Mouse (Mus musculus): ENCODE results near the gene Hecw2.

The Hecw2 gene

GRCm38 (mm10) chr1:53838182-53838859, 356.6 kb downstream of the Hecw2 start:
- DNase-seq (ENCODE audit: low spot score in 2 of 2), result no peak

GRCm38 (mm10) chr1:53830286-53830685, 364.7 kb downstream of the Hecw2 start:
- DNase-seq (ENCODE audit: low spot score in 2 of 2), result no peak

GRCm38 (mm10) chr1:53829089-53829488, 365.9 kb downstream of the Hecw2 start:
- no peak for DNase-seq (ENCODE audit: low spot score in 2 of 2)

- DNase-seq (ENCODE audit: low spot score in 2 of 2), result no peak
Observed at GRCm38 (mm10) chr1:53824446-53825337, 370.3 kb downstream of the Hecw2 start.

GRCm38 (mm10) chr1:53823687-53824445, 371.1 kb downstream of the Hecw2 start:
- peak; percentile 31 to 41 for DNase-seq (ENCODE audit: low spot score in 2 of 2)

GRCm38 (mm10) chr1:53821983-53822382, 373.0 kb downstream of the Hecw2 start:
- no peak for DNase-seq (ENCODE audit: low spot score in 2 of 2)

- no peak for DNase-seq (ENCODE audit: low spot score in 2 of 2)
Observed at GRCm38 (mm10) chr1:53820041-53820632, 374.8 kb downstream of the Hecw2 start.

GRCm38 (mm10) chr1:53818072-53818862, 376.7 kb downstream of the Hecw2 start:
- no peak for DNase-seq (ENCODE audit: low spot score in 2 of 2)

GRCm38 (mm10) chr1:53816353-53816752, 378.6 kb downstream of the Hecw2 start:
- DNase-seq (ENCODE audit: low spot score in 2 of 2), result no peak

GRCm38 (mm10) chr1:53814077-53814705, 380.8 kb downstream of the Hecw2 start:
- DNase-seq (ENCODE audit: low spot score in 2 of 2), result no peak

- no peak for DNase-seq (ENCODE audit: low spot score in 2 of 2)
Observed at GRCm38 (mm10) chr1:53811919-53812318, 383.0 kb downstream of the Hecw2 start.

GRCm38 (mm10) chr1:53808229-53808628, 386.7 kb downstream of the Hecw2 start:
- DNase-seq (ENCODE audit: low spot score in 2 of 2), result no peak

- DNase-seq (ENCODE audit: low spot score in 2 of 2), result no peak
Observed at GRCm38 (mm10) chr1:53797811-53798210, 397.2 kb downstream of the Hecw2 start.

GRCm38 (mm10) chr1:53797074-53797473, 397.9 kb downstream of the Hecw2 start:
- DNase-seq (ENCODE audit: low spot score in 2 of 2), result no peak

- DNase-seq (ENCODE audit: low spot score in 2 of 2), result no peak
Observed at GRCm38 (mm10) chr1:53796271-53796670, 398.7 kb downstream of the Hecw2 start.

- DNase-seq (ENCODE audit: low spot score in 2 of 2), result no peak
Observed at GRCm38 (mm10) chr1:53795591-53795990, 399.4 kb downstream of the Hecw2 start.

- DNase-seq (ENCODE audit: low spot score in 2 of 2), result no peak
Observed at GRCm38 (mm10) chr1:53795081-53795480, 399.9 kb downstream of the Hecw2 start.

GRCm38 (mm10) chr1:53794279-53794678, 400.7 kb downstream of the Hecw2 start:
- no peak for DNase-seq (ENCODE audit: low spot score in 2 of 2)

GRCm38 (mm10) chr1:53791343-53791742, 403.6 kb downstream of the Hecw2 start:
- no peak for DNase-seq (ENCODE audit: low spot score in 2 of 2)

- DNase-seq (ENCODE audit: low spot score in 2 of 2), result peak; percentile 77 to 85
Observed at GRCm38 (mm10) chr1:53784721-53785418, 410.1 kb downstream of the Hecw2 start, which contains the start of gene Stk17b. Gene Stk17b (minus strand): TSS chr1:53785224.

All from frontal cortex, postnatal 10 days (tissue).